Mouse (Mus musculus) small intestine, adult 10 weeks (tissue): ENCODE measurements around the gene Pxk. TPM values are rescaled to one million over a fixed set of nuclear protein-coding genes. Genes with fewer than 3 reads are reported as not detected.

Experiments used
- polyA plus RNA-seq: library from polyadenylated mRNA; stranded (reverse); fragments of 350-450 nt; fragmentation: Illumina TruSeq; extraction: RNeasy Lipid Tissue Mini Kit (QIAGEN cat#74804); gene quantifications from one replicate; pipeline ENCODE4 v1.2.3, GENCODE M21; 2014; ENCODE audit warnings: low replicate concordance

Gene Pxk
- polyA plus RNA-seq, result 64.5 TPM

DNA sequence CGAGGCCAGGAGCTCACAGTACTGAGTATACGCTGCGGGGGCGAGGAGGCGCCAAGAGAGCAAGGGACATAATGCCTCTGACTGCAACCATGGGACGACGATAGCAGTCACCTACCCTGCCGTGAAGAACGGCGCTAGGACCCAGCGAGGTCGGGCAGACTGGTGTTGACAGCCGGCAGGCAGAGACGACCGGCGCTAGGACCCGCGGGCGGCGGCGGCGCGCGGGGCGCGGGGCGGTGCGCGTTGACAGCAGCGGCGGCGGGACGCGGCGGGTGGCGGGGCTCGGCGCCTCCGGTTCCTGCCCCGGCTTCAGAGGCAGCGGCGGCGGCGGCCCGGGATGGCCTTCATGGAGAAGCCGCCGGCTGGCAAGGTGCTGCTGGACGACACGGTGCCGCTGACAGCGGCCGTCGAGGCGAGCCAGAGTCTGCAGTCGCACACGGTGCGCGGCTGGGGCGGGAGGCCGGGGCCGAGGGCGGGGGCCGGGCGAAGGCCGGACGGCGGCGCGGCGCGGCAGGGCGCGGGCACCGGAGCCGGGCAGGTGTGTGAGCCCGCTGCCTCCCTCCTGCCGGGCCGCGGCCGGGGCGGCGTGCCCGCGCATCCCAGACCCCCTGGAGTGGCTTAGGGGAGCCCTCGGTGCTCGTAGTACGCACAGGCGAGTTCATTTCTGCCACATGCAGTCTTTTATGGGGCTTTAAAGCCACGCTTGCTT is at the start of gene Pxk:
Gene Pxk, plus strand, starts transcription at position 234 of the 709 bp plus-strand sequence.

GRCm38 (mm10) chr14:8080165-8080679 is 17.8 kb upstream of the Pxk start, which contains the start of gene Rpp14:
Rpp14 (plus strand) TSS chr14:8080367.

DNA sequence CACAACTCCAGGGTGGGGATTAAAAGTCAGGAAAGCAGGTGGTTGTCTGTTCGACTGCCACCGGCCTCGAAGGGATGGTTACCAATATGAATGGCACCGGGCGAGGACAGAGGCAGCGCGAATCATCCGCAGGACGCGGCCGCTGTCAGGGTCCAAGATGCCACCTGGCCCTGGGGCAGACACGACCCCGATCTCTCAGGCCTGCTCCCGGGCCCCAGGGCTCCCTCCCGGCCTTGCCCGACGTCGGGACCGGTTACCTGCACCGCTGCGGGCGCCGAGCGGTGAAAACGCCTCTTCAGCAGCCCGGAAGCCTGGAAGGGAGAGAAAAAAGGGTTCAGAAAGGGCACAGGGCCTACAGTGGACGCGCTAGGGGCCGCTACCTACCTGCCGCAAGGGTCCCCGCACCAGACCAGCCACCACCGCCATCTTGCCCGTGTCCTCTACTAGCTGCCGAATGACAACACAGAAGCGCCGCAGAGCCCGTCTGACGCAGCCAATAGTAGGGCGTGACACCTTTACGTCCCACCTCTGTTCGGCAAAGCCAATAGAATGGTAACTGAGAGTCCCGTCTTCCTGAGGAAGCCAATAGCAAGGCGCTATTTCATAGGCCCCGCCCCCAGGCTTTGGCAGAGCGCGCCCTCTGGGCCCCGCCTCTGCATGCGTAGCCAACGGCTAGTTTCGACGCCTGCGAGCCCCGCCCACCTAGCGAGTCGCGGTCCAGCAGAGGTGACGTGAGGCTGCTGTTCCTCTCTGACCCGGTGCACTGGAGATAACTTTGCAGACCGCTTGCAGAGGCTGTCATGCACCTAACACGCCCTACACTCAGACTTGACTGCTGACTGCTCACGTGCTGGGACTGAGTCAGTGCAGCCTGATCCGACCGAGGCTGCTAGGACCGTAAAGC is 74.7 kb downstream of the Pxk start, which contains the start of gene Pdhb:
Gene Pdhb, minus strand, starts transcription at position 519 of the 904 bp plus-strand sequence.

DNA sequence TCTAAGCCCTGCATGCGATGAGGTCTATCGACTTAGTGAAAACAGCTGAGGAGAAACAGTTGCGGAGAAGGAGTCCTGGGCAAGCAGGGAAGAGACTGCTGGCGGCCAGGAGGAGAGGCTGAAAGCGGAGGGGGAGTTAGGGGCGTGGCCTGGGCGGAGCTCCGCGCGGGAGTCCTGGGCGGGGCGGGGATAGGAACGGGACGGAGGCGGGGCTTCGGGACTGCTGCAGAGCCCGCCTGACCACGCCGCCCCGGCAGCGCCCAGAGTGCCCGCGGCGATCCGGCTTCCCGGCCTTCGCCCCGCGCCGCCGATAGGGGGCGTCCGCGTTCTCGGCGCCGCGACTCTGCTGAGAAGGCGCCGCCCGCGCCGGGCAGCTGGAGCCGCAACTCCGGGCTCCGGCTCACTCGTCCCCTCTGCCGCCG is 115.8 kb downstream of the Pxk start, which contains the start of gene Kctd6:
Gene Kctd6, plus strand, starts transcription at position 338 of the 422 bp plus-strand sequence.

Other genes starting within 250 kb of the Pxk start
- not detected for gene Gm45521, start 140.9 kb upstream of the Pxk start, polyA plus RNA-seq
- gene Dnase1l3, start 103.6 kb upstream of the Pxk start, polyA plus RNA-seq, result 6.3 TPM
- 34.2 TPM for gene Abhd6, start 95.3 kb upstream of the Pxk start, polyA plus RNA-seq
- 23.5 TPM for gene Rpp14, start 17.8 kb upstream of the Pxk start, polyA plus RNA-seq
- gene Pdhb, start 74.8 kb downstream of the Pxk start, polyA plus RNA-seq, result 254 TPM
- 24.4 TPM for gene Kctd6, start 115.9 kb downstream of the Pxk start, polyA plus RNA-seq
- gene Acox2, start 161.1 kb downstream of the Pxk start, polyA plus RNA-seq, result 1.7 TPM
- 0.41 TPM for gene Fam107a, start 219.8 kb downstream of the Pxk start, polyA plus RNA-seq